Mouse (Mus musculus): ENCODE data around the gene Zfp536. TPM values are rescaled to one million over a fixed set of nuclear protein-coding genes. Genes with fewer than 3 reads are reported as not detected.
"Not testable (repeated sequence)": the region's sequence is repeated elsewhere in the genome, so short reads cannot be mapped to it uniquely, and the experiment has no call there.

Zfp536 gene
- total RNA-seq, 1 experiment from 2014 or later, result not detected

- not testable (repeated sequence) for ATAC-seq (replicated peaks; ENCODE audit: low read depth, poor library complexity, severe bottlenecking)
These were observed 76.1 kb downstream of the Zfp536 start for GRCm38 (mm10) chr7:37697378-37697777.

GRCm38 (mm10) chr7:37695066-37695465, 78.4 kb downstream of the Zfp536 start:
- ATAC-seq (replicated peaks; ENCODE audit: low read depth, poor library complexity, severe bottlenecking), result no peak

GRCm38 (mm10) chr7:37690606-37691005, 82.8 kb downstream of the Zfp536 start:
- ATAC-seq (replicated peaks; ENCODE audit: low read depth, poor library complexity, severe bottlenecking), result no peak

GRCm38 (mm10) chr7:37689561-37690305, 83.7 kb downstream of the Zfp536 start:
- no peak for ATAC-seq (replicated peaks; ENCODE audit: low read depth, poor library complexity, severe bottlenecking)

GRCm38 (mm10) chr7:37689107-37689511, 84.3 kb downstream of the Zfp536 start:
- ATAC-seq (replicated peaks; ENCODE audit: low read depth, poor library complexity, severe bottlenecking), result no peak

GRCm38 (mm10) chr7:37686366-37686765, 87.1 kb downstream of the Zfp536 start:
- ATAC-seq (replicated peaks; ENCODE audit: low read depth, poor library complexity, severe bottlenecking), result no peak

GRCm38 (mm10) chr7:37685247-37685646, 88.2 kb downstream of the Zfp536 start:
- ATAC-seq (replicated peaks; ENCODE audit: low read depth, poor library complexity, severe bottlenecking), result no peak

GRCm38 (mm10) chr7:37681335-37681734, 92.1 kb downstream of the Zfp536 start:
- no peak for ATAC-seq (replicated peaks; ENCODE audit: low read depth, poor library complexity, severe bottlenecking)

- no peak for ATAC-seq (replicated peaks; ENCODE audit: low read depth, poor library complexity, severe bottlenecking)
These were observed 109.6 kb downstream of the Zfp536 start for GRCm38 (mm10) chr7:37663676-37664365.

- ATAC-seq (replicated peaks; ENCODE audit: low read depth, poor library complexity, severe bottlenecking), result 0 out of 2 replicates have a peak, but pooled peaks have one; percentile 42
These were observed 124.8 kb downstream of the Zfp536 start for GRCm38 (mm10) chr7:37648671-37649070.

GRCm38 (mm10) chr7:37647917-37648615, 125.4 kb downstream of the Zfp536 start:
- ATAC-seq (replicated peaks; ENCODE audit: low read depth, poor library complexity, severe bottlenecking), result no peak

- peak; percentile 63 for ATAC-seq (replicated peaks; ENCODE audit: low read depth, poor library complexity, severe bottlenecking)
These were observed 133.6 kb downstream of the Zfp536 start for GRCm38 (mm10) chr7:37639740-37640397.

- no peak for ATAC-seq (replicated peaks; ENCODE audit: low read depth, poor library complexity, severe bottlenecking)
These were observed 138.6 kb downstream of the Zfp536 start for GRCm38 (mm10) chr7:37634812-37635211.

GRCm38 (mm10) chr7:37630410-37630809, 143.0 kb downstream of the Zfp536 start:
- no peak for ATAC-seq (replicated peaks; ENCODE audit: low read depth, poor library complexity, severe bottlenecking)

GRCm38 (mm10) chr7:37627897-37628510, 145.4 kb downstream of the Zfp536 start:
- no peak for ATAC-seq (replicated peaks; ENCODE audit: low read depth, poor library complexity, severe bottlenecking)

- no peak for ATAC-seq (replicated peaks; ENCODE audit: low read depth, poor library complexity, severe bottlenecking)
These were observed 147.7 kb downstream of the Zfp536 start for GRCm38 (mm10) chr7:37625758-37626157.

- peak; percentile 50 for ATAC-seq (replicated peaks; ENCODE audit: low read depth, poor library complexity, severe bottlenecking)
These were observed 148.6 kb downstream of the Zfp536 start for GRCm38 (mm10) chr7:37624759-37625340.

- ATAC-seq (replicated peaks; ENCODE audit: low read depth, poor library complexity, severe bottlenecking), result peak; percentile 47
These were observed 149.3 kb downstream of the Zfp536 start for GRCm38 (mm10) chr7:37623903-37624758.

GRCm38 (mm10) chr7:37619254-37619653, 154.2 kb downstream of the Zfp536 start:
- no peak for ATAC-seq (replicated peaks; ENCODE audit: low read depth, poor library complexity, severe bottlenecking)
